Mouse (Mus musculus) limb, embryonic 13.5 days (tissue): ENCODE data around the gene Prpf8. TPM values are rescaled to one million over a fixed set of nuclear protein-coding genes. Genes with fewer than 3 reads are reported as not detected.

Experiments
- ATAC-seq: fragments of 200-750 bp; cut with Nextera tagmentation; 2 replicates; pipeline ENCODE4 v1.8.0; 2017; ENCODE audit warnings: low read depth, moderate number of reproducible peaks, moderate TSS enrichment; ENCODE audit not compliant: low FRiP score
- H3K27ac ChIP-seq: fragments of 300-500 bp; sonication (generic); 2 replicates; pipeline ENCODE4 v1.5.1; 2015; ENCODE audit warnings: inconsistent platforms, mild to moderate bottlenecking, moderate library complexity
- H3K27me3 ChIP-seq: fragments of 300-500 bp; sonication (generic); 2 replicates; pipeline ENCODE4 v1.6.1; 2015; ENCODE audit warnings: mild to moderate bottlenecking, inconsistent platforms
- H3K36me3 ChIP-seq: fragments of 300-500 bp; sonication (generic); 2 replicates; pipeline ENCODE4 v1.6.1; 2015; ENCODE audit warnings: inconsistent platforms, mild to moderate bottlenecking, moderate library complexity
- H3K4me1 ChIP-seq: fragments of 300-500 bp; sonication (generic); 2 replicates; pipeline ENCODE4 v1.6.1; 2015; ENCODE audit warnings: inconsistent platforms
- H3K4me2 ChIP-seq: fragments of 300-500 bp; sonication (generic); replicated peaks from 2 replicates; pipeline ENCODE4 v1.6.1; 2015; ENCODE audit warnings: inconsistent platforms, mild to moderate bottlenecking, moderate library complexity
- H3K4me3 ChIP-seq: fragments of 300-500 bp; sonication (generic); 2 replicates; pipeline ENCODE4 v1.5.1; 2015; ENCODE audit warnings: moderate library complexity, mild to moderate bottlenecking, inconsistent platforms
- H3K9ac ChIP-seq: fragments of 300-500 bp; sonication (generic); 2 replicates; pipeline ENCODE4 v1.6.1; 2015; ENCODE audit warnings: mild to moderate bottlenecking, inconsistent platforms
- H3K9me3 ChIP-seq: fragments of 300-500 bp; sonication (generic); 2 replicates; pipeline ENCODE4 v1.6.1; 2016; ENCODE audit warnings: inconsistent platforms
- WGBS: fragments of 180-500 bp; shearing (Covaris S2); methylation state at CpG from one replicate; pipeline ENCODE4 v1.1.7; 2015; 5-methylcytosine and 5-hydroxymethylcytosine counted together
- polyA plus RNA-seq: library from polyadenylated mRNA; unstranded; fragments of >200 nt; fragmentation: Nextera tagmentation; extraction: Ambion mirVana; gene quantifications from 2 replicates; pipeline ENCODE4 v1.2.1, GENCODE M21; 2015

The Prpf8 gene
- polyA plus RNA-seq, 1 experiment from 2014 or later = 63.0 TPM

DNA sequence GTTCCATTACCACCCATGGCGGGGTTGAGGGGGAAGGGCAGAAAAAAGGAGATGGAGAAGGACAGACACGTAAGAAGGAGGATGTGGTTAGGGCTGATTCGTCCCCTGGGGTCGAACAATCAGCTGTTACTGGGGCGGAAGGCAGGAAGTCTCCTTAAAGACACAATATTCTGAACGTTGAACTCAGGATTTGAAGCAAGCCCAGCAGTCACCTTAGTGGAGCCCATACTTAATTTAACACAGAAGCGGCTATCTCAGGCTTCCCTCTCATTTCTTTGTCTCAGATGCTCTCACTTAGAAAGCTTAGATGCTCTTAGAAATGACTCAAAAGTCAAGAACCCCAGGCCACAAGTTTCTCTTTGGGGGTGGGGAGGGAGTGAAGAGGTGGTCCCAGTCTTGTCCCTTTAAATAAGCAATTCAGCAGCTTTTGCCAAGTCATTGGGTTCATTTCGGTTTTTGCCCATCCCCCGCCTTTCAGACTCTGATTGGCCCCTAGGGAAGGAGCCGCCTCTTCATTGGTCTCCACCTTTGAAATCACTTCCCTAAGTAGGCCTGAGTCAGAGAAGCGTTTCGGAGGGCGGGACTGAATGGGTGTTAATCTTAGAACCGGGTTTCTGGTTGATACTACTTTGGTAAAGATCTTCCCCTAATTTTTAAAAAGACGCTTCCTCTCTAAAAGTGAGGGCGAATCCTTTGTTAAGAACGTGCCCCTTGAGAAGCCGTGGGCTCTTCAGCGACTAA is 26.3 kb upstream of the Prpf8 start:
- Histone ChIP-seq H3K36me3 (peaks cover 8% of the 10 kb centered on the region), H3K4me1 (peaks cover 38% of the 10 kb centered on the region), H3K9me3 (no peaks in the 10 kb centered on the region), H3K9ac (peak overlapping the region; percentile 63), H3K27me3 (no peaks in the 10 kb centered on the region), H3K4me3 (peak overlapping the region; percentile 73), H3K4me2 (peak overlapping the region; percentile 97), H3K27ac (peak overlapping the region; percentile 92)
- no peak; the same call in 1 of the 2 replicates for ATAC-seq
- 2% methylated on average over 19 of the region's 19 CpGs for WGBS

GRCm38 (mm10) chr11:75460844-75461742 is 25.5 kb upstream of the Prpf8 start, which contains the start of gene Tlcd2:
Gene Tlcd2, plus strand, starts transcription at chr11:75461715.
- ATAC-seq = peak; percentile 95
- under 1% methylated on average over 46 of the region's 46 CpGs for WGBS
- H3K27ac ChIP-seq = peak within 1 kb of the TSS; percentile 92

GRCm38 (mm10) chr11:75461743-75462252 is 24.8 kb upstream of the Prpf8 start:
- peaks cover 37% of the 10 kb centered on the region for H3K4me1 ChIP-seq
- peak overlapping the region; percentile 63; the same call in 1 of the 2 replicates for H3K27ac ChIP-seq
- peak overlapping the region; percentile 73 for H3K4me3 ChIP-seq
- under 1% methylated on average over 26 of the region's 30 CpGs for WGBS
- peak; percentile 6; the same call in 1 of the 2 replicates for ATAC-seq
- H3K4me2 ChIP-seq = peak overlapping the region; percentile 97
- H3K9ac ChIP-seq = peak overlapping the region; percentile 70
- no peaks in the 10 kb centered on the region for H3K27me3 ChIP-seq
- H3K36me3 ChIP-seq = peaks cover 14% of the 10 kb centered on the region
- H3K9me3 ChIP-seq = peaks cover 3% of the 10 kb centered on the region; the same call in 1 of the 2 replicates

More at GRCm38 (mm10) chr11:75460844-75461742, 25.5 kb upstream of the Prpf8 start, which contains the start of gene Tlcd2:
- Histone ChIP-seq H3K36me3 (peaks cover 14% of the 10 kb centered on the region), H3K4me2 (peak within 1 kb of the TSS; percentile 97), H3K4me3 (peak within 1 kb of the TSS; percentile 73), H3K9ac (peak within 1 kb of the TSS; percentile 70), H3K9me3 (no peaks in the 10 kb centered on the region), H3K27me3 (no peaks in the 10 kb centered on the region), H3K4me1 (peaks cover 37% of the 10 kb centered on the region)

DNA sequence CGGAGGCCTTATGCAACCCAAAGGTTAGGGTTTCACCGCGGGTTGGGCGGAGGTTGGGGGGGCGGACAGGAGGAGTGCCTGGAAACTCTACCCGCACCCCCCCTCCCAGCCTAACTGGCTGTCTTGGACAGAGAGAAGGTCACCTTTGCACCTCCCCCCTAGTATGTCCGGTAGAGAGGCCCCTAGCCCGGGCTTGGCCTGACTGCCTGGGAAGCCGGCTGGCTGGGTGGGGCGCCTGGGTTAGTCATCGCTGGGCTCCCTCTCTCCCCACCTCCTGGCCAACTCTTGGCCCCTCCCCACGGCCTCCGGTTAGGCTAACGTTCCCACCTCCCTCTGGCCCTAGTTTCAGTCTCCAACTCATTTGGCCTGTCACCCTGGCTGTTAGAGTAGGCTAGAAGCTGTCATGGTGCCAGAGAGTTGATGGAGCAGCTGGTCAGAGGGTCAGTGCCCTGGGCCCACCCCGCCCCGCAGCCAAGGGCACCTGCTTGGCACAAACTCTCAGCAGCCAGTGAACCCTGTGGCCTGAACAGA is 24.3 kb upstream of the Prpf8 start:
- H3K27me3 ChIP-seq = no peaks in the 10 kb centered on the region
- H3K9ac ChIP-seq = peak overlapping the region; percentile 70
- H3K27ac ChIP-seq = peak overlapping the region; percentile 63; the same call in 1 of the 2 replicates
- H3K4me2 ChIP-seq = peak overlapping the region; percentile 97
- peaks cover 37% of the 10 kb centered on the region for H3K4me1 ChIP-seq
- peaks cover 4% of the 10 kb centered on the region; the same call in 1 of the 2 replicates for H3K9me3 ChIP-seq
- 7% methylated on average over 13 of the region's 16 CpGs for WGBS
- peaks cover 14% of the 10 kb centered on the region for H3K36me3 ChIP-seq
- no peak for ATAC-seq
- H3K4me3 ChIP-seq = peak overlapping the region; percentile 73

- WGBS = 0% methylated on average over 9 of the region's 9 CpGs
- Histone ChIP-seq H3K9ac (peak overlapping the region; percentile 70), H3K36me3 (peaks cover 14% of the 10 kb centered on the region), H3K27me3 (no peaks in the 10 kb centered on the region), H3K4me3 (peak overlapping the region; percentile 73), H3K27ac (peak overlapping the region; percentile 63), H3K4me2 (peak overlapping the region; percentile 97), H3K9me3 (peaks cover 4% of the 10 kb centered on the region; the same call in 1 of the 2 replicates), H3K4me1 (peaks cover 39% of the 10 kb centered on the region)
- peak; percentile 26 for ATAC-seq
Observed at GRCm38 (mm10) chr11:75462865-75463336, 23.7 kb upstream of the Prpf8 start.

DNA sequence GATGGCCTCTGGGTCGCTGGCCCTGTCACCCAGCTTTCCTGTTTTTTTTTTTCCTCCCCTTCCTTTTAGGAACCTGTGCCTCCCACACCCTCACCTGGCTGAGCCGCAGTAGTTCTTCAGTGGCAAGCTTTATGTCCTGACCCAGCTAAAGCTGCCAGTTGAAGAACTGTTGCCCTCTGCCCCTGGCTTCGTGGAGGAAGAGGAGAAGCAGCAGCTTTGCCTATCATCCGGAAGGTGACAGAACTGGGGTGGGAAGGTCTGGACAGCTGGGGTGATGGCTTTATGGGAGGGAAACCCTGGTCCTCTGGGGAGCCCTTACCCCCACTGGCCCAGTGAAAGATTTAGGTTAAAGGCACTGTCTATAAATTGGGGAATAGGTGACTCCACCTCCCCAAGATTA is 23.0 kb upstream of the Prpf8 start:
- peaks cover 14% of the 10 kb centered on the region for H3K36me3 ChIP-seq
- peak overlapping the region; percentile 63 for H3K27ac ChIP-seq
- H3K9ac ChIP-seq = no peak overlapping the region
- H3K4me1 ChIP-seq = peaks cover 46% of the 10 kb centered on the region
- H3K4me2 ChIP-seq = peak overlapping the region; percentile 97
- peaks cover 4% of the 10 kb centered on the region; the same call in 1 of the 2 replicates for H3K9me3 ChIP-seq
- ATAC-seq = no peak
- H3K27me3 ChIP-seq = peaks cover 2% of the 10 kb centered on the region; the same call in 1 of the 2 replicates
- 56% methylated on average over 4 of the region's 4 CpGs for WGBS
- peak overlapping the region; percentile 73 for H3K4me3 ChIP-seq

- no peak for ATAC-seq
- Histone ChIP-seq H3K36me3 (peaks cover 14% of the 10 kb centered on the region), H3K4me3 (no peak overlapping the region), H3K4me1 (peaks cover 46% of the 10 kb centered on the region), H3K9me3 (peaks cover 4% of the 10 kb centered on the region; the same call in 1 of the 2 replicates), H3K27me3 (peaks cover 2% of the 10 kb centered on the region; the same call in 1 of the 2 replicates), H3K4me2 (no peak overlapping the region), H3K9ac (no peak overlapping the region), H3K27ac (no peak overlapping the region)
- 89% methylated on average over 6 of the region's 6 CpGs for whole genome bisulfite sequencing
Observed at GRCm38 (mm10) chr11:75464417-75464816, 22.2 kb upstream of the Prpf8 start.

DNA sequence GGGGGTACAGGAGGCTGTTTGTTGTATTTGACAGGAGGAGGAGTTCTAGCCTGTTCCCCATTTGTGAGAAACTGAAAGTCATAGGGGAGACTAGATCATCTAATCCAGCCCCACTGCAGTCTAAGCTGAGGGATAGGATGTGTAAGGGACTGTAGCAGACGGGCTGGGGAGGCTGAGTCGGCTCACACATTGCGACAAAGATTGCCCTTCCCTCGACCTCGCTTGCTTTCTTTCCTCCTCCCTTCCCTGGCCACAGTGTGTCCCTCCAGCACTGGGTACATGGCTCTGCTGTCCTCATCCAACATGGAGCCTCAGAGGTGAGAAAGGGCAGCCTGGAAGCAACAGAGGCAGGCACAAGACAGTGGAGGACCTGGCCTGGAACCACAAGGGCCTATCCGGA is 21.6 kb upstream of the Prpf8 start:
- peaks cover 4% of the 10 kb centered on the region; the same call in 1 of the 2 replicates for H3K9me3 ChIP-seq
- H3K4me1 ChIP-seq = peaks cover 40% of the 10 kb centered on the region
- H3K9ac ChIP-seq = no peak overlapping the region
- 82% methylated on average over 6 of the region's 6 CpGs for WGBS
- H3K27me3 ChIP-seq = peaks cover 2% of the 10 kb centered on the region; the same call in 1 of the 2 replicates
- no peak overlapping the region for H3K4me3 ChIP-seq
- no peak for ATAC-seq
- peaks cover 14% of the 10 kb centered on the region for H3K36me3 ChIP-seq
- no peak overlapping the region for H3K4me2 ChIP-seq
- H3K27ac ChIP-seq = no peak overlapping the region

DNA sequence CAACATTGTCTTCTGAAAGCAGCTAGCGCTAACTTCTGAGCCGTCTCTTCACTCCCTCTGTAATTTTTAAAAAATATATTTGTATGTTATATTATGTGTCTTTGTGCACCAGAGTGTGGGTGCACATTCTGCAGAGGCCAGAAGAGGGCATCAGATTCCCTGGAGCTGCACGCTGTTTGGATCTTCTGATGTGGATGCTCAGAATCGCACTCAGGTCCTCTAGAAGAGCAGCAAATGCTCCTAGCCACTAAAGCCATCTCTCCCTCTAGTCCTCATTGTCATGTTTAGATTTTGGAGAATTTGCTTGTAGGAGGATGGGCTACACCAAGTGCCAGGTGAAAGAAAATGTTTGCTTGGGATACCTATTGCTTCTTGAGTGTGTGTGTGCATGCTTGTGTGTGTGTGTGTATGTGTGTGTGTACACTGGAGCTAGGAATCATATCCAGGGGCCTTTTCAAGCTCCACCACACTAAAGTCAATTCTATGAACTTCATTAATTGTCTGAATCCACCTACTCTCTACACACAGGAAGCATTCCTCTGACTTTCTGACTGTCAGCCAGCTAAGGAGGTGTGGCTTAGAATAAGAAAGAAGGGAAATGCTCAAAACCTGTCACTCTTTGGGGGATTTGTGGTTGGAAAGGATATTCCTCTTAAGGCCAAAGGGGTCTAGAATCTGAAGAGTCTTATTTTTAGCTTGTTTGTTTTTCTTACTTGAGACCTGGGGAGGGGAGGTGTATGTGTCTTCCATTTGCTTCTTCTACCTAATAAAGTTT is 19.7 kb upstream of the Prpf8 start:
- Histone ChIP-seq H3K4me1 (peaks cover 31% of the 10 kb centered on the region), H3K9ac (no peak overlapping the region), H3K36me3 (peaks cover 14% of the 10 kb centered on the region), H3K9me3 (peaks cover 4% of the 10 kb centered on the region; the same call in 1 of the 2 replicates), H3K27me3 (peaks cover 2% of the 10 kb centered on the region; the same call in 1 of the 2 replicates), H3K4me2 (no peak overlapping the region), H3K4me3 (no peak overlapping the region), H3K27ac (no peak overlapping the region)
- no peak for ATAC-seq
- WGBS = 98% methylated on average over 4 of the region's 4 CpGs

DNA sequence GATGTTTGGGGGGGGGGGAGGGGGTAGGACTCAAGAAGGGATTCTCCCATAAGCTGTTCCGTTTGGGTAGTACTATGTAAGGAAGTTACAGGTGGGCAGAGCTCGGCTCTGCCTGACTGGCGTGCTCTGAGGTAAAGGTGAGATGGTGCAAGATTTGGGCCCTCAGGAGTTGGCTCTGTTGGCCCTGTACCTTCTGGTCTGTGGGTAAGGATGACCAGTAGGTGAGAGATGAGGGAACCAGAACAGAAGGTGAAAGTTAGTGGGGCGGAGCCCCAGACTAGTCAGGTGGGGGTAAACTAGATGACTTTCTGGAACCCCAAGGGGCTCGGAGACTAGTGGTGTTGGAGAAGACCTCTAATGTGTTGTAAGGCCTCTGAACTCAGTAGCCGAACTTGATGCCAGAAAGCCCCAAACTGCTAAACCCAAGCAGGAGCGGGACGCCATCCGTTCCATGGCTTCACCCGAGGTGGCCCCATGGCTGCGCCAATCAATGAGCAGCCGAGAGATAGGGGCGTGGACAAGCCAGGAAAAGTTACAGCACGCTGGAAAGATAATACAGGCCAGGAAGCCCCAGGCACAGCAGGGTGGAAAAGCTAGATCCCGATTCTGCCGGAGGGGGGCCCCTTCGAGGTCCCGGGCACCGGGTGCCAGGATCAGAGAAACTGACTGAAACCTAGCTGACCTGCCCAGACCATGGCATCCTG is 19.0 kb upstream of the Prpf8 start:
- Histone ChIP-seq H3K36me3 (peaks cover 14% of the 10 kb centered on the region), H3K4me2 (peak overlapping the region; percentile 83), H3K4me1 (peaks cover 24% of the 10 kb centered on the region), H3K27me3 (peaks cover 2% of the 10 kb centered on the region; the same call in 1 of the 2 replicates), H3K9ac (peak overlapping the region; percentile 75), H3K9me3 (peaks cover 4% of the 10 kb centered on the region; the same call in 1 of the 2 replicates), H3K27ac (peak overlapping the region; percentile 48; the same call in 1 of the 2 replicates), H3K4me3 (peak overlapping the region; percentile 48)
- 18% methylated on average over 19 of the region's 19 CpGs for WGBS
- ATAC-seq = peak; percentile 71; the same call in 1 of the 2 replicates
